Mouse (Mus musculus) adrenal gland (tissue): ENCODE data around the gene Ifng.
"Not testable (repeated sequence)": the region's sequence is repeated elsewhere in the genome, so short reads cannot be mapped to it uniquely, and the experiment has no call there.

Source experiments
- intact Hi-C: fragments of 180-260 bp; cut with DNase I; formaldehyde crosslinking; loops from one replicate; pipeline ENCODE4 v1.15.1; 2025
- long read RNA-seq, 2 experiments: library from polyadenylated mRNA; unstranded; transcript quantifications; one replicate each; pipeline ENCODE4 v2.0.0; 2020; ENCODE audit warnings: borderline replicate concordance in 1 of 2; ENCODE audit not compliant: insufficient replicate concordance in 1 of 2

The Ifng gene
- long read RNA-seq, experiment 1, result 0 reads
- long read RNA-seq, experiment 2, result 0 reads

DNA sequence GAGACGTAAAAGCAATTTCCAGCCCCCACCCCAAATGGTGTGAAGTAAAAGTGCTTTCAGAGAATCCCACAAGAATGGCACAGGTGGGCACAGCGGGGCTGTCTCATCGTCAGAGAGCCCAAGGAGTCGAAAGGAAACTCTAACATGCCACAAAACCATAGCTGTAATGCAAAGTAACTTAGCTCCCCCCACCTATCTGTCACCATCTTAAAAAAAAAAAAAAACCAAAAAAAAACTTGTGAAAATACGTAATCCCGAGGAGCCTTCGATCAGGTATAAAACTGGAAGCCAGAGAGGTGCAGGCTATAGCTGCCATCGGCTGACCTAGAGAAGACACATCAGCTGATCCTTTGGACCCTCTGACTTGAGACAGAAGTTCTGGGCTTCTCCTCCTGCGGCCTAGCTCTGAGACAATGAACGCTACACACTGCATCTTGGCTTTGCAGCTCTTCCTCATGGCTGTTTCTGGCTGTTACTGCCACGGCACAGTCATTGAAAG is at the start of gene Ifng:
Ifng (plus strand) TSS at position 305 of the 499 bp plus-strand sequence.
- intact Hi-C loops, result no loop called here

DNA sequence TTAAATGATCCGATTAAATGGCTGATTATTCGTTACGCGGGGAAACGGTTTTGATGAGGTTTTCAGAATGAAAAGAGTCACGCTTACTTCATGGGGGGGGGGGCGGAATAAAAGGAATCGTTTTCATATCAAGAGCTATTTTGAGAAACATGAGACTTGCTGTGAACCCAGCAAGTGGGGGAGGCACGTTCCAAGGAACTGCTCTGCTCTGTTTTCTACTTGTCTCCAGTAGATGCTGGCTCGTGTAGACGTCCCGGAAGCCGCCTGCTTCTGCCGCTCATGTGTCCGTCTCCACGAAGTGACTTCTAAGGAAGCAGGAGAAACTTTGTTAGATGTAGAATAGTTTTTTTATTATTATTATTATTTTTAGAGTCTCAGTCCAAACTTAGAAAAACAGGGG is 40.9 kb upstream of the Ifng start:
- intact Hi-C loops, result no loop called here

DNA sequence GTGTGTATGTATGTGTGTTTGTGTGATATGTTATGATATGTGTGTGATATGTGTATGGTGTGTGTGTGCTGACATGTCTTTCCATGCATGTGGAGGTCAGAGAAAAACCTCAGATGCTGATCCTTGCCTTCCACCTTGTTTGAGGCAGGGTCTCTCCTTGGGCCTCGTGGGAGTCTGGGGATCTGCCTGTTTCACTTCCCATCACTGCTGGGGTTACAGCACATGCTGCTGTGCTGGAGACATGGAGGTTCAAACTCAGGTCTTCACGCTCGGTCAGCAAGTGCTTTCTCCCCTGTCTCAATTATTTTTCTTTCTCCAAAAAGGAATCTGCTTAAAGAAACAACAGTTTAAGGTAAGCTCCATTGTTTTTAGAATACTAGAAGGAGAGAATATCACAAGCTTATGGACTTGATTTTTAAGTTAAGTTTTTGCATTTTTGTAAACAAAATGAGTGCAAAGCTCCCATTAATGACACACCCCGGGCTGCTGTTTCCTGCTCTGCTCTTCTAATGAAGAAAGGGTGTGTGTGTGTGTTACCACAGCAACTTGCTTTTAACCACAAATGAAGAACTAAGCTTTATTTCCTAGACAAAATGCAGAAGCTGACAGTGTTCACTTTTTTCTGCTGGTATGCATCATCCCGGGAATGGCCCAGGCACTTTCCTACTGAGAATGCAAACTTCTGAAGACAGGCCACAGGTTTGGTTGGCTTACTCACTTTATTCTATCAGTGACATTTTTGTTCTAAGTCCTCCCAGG is 34.2 kb upstream of the Ifng start:
- intact Hi-C loops, result no loop called here

DNA sequence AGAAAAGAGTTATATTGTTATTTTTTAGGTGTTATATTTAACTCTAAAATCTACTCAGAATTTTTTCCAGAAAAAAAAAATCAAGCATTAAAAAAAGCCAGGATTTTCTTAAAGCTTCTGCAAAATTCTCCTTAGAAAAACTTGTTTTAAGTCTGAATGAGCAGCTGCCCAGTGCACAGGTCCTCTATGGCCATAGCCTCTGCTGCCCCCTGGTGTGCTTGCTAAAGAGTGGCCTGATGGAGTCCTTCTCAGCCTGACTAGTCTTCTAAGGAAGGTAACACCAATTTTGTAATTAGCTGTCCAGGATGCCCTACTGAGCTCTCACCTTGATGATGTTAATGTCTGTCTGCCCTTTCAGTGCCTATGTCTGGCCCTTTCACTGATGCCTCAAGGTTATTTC is 29.5 kb upstream of the Ifng start:
- intact Hi-C loops, result no loop called here

DNA sequence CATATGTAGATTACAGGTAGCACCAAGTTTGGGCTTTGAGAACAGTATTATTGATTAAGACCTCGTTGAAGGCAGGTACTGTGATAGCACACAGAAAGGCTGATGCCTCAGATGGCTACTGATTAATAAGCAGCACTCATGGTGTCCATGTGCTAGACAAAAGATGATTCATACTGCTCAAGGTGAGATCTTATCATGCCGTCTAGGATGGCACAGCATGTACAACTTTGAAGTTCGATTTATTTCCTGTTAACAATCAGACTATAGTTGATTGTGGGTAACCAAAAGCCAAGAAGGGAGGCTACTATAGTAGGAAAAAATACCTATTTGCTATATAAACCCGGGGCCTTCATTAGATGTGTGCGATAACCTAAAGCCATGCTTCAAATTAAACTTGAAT is 28.1 kb upstream of the Ifng start:
- intact Hi-C loops, result no loop called here

DNA sequence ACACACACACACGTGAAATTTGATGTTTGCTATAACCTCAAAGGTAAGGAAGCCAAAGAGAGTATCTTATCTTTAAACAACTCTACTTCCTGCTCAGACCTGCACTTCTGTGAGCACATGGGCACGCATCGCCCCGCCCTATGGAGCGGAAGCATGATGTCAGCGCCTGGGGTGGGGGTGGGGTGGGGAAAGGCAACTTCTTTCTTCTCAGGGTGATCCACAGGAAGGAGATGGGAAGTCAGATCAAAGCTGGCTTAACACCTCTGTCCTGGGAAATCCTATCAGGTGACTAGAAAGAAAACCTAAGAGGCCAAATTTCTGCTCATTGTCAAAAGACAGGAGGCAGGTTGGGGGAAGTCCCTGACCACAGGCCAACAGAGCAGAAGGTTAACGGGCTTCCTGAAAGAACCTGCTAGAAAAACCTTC is 21.8 kb upstream of the Ifng start:
- intact Hi-C loops, result no loop called here

DNA sequence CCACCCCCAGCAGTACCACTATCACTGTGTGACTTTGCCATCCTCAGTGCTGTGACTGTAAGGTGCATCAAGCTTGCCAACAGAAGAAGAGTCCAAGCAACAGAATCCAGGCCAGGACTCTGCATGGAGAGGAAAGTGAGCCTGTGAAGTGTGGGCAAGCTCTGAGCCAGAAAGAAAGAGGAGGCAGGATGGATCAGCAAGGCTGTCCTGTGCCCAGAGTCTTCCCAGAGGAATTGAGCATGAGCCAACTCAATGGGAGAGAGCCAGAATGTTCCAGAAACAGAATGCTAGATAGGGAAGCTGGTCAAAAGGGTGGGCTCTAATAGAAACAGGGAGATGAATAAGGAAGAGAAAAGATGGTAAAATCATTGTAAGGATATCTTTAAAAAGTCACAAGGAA is 19.9 kb upstream of the Ifng start:
- intact Hi-C loops, result no loop called here

DNA sequence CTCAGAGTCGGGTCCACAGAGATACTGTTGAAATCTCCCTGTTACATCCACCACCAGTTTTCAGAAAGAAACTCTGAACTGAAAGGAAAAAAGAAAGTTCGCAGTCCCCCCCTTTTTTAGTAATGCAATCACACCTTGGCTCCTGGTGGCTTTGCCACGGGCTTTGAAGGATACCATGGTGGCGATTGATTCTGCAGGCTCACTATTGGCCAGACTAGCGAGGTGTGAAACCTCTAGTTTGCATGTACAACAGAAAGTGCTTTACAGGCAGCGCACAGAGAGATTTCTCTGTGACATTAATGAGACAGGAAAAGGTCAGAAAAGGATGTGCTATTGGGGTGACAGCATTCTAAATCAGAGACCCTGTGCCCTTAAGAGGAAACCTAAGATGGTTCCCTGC is 5.3 kb upstream of the Ifng start:
- intact Hi-C loops, result no loop called here

DNA sequence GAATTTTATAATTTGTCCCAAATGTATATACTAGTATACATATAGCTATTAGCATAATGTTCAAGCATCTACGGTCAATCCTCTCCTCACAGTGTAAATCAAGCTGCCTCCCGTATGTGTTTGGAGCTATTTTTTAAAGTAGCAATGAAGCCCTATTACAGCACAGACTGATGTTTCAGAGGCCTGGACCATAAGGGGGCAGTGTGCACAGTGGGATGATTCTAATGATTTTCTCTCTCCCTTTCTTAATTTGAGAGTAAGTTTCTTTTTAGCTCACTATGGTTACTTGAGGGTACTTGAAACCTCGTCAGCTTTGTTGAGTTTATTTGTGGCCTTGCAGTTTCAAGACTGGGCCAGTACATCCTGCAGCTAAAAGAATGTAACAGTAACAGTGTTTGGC is 1.1 kb downstream of the Ifng start:
- intact Hi-C loops, result no loop called here

DNA sequence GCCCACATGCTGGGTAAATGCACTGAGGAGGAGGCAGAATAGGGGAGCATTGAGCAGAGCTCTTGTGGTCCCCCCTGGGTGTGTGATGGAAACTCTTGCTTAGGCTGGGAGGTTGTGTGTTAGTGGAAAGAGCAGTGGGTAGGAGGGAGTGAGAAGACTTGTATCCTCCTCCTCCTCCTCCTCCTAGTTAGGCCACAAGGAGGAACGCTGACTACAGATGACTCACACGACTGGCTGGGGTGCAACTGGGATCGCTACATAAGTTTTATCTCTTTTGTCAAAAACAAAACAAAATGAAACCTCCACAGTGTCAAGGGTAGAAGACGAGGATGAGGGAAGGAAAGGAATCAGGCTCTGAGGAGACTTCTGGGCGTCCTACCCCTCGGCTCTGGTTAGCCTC is 2.2 kb downstream of the Ifng start:
- intact Hi-C loops, result no loop called here

DNA sequence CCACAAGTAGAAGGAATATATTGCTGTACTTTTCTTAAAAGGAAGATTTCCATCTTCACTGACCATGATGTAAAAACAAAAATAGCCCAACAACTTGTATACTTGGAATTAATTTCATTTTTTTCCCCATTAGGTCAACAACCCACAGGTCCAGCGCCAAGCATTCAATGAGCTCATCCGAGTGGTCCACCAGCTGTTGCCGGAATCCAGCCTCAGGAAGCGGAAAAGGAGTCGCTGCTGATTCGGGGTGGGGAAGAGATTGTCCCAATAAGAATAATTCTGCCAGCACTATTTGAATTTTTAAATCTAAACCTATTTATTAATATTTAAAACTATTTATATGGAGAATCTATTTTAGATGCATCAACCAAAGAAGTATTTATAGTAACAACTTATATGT is 4.2 kb downstream of the Ifng start:
- intact Hi-C loops, result no loop called here

DNA sequence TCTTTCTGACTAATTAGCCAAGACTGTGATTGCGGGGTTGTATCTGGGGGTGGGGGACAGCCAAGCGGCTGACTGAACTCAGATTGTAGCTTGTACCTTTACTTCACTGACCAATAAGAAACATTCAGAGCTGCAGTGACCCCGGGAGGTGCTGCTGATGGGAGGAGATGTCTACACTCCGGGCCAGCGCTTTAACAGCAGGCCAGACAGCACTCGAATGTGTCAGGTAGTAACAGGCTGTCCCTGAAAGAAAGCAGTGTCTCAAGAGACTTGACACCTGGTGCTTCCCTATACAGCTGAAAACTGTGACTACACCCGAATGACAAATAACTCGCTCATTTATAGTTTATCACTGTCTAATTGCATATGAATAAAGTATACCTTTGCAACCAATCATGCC is 4.7 kb downstream of the Ifng start:
- intact Hi-C loops, result no loop called here

DNA sequence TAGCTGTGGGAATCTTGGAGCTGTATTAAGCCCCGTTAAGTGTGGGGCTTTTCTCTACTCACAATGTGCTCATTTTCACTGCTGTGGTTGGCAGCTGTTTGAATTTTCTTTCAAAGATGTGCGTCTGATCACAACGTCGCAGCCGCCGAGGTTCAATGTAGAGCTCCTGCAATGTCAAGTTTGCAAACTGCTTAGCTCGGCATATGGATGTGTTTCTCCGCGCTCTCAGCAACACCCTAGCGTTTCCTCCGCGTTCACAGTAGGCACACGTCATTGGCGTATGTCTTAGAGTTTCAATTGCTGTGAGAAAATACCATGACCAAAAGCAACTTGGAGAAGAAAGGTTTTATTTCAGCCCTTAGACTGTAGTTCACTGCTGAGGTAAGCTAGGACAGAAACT is 5.1 kb downstream of the Ifng start:
- intact Hi-C loops, result no loop called here

DNA sequence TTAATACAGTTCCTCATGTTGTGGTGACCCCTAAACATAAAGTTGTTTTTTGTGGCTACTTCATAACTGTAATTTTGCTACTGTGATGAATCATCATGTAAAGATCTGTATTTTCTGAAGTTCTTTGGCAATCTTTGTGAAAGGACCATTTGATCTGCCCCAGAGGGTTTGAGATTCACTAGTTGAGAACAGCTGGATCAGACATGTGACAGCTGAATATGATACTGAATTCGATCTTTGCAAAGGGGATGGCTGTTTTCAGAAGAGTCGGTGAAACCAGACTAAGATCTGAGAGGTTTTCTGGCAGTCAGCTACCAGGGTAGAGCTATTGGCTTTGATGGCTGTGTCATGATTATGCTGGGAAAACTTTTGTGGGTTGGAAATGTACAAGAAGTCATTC is 10.9 kb downstream of the Ifng start:
- intact Hi-C loops, result no loop called here

DNA sequence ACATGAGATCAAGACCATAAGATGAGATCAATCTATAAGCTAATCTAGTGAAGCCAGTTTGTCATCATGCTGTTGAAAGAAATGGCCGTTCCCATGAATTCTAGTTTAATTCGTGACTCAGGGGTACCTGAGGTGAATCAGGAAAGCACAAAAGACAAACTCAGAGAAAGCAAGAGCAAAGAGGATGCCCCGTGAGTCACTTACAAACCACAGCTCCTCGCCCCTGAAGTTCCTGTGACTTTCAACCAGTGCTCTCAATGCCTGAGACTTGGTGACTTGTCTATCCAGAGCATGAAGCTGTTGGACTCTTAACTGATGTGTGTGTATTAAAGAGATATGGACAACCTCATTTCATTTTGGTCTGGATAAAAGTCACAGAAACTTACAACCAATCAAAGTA is 17.9 kb downstream of the Ifng start:
- intact Hi-C loops, result no loop called here

DNA sequence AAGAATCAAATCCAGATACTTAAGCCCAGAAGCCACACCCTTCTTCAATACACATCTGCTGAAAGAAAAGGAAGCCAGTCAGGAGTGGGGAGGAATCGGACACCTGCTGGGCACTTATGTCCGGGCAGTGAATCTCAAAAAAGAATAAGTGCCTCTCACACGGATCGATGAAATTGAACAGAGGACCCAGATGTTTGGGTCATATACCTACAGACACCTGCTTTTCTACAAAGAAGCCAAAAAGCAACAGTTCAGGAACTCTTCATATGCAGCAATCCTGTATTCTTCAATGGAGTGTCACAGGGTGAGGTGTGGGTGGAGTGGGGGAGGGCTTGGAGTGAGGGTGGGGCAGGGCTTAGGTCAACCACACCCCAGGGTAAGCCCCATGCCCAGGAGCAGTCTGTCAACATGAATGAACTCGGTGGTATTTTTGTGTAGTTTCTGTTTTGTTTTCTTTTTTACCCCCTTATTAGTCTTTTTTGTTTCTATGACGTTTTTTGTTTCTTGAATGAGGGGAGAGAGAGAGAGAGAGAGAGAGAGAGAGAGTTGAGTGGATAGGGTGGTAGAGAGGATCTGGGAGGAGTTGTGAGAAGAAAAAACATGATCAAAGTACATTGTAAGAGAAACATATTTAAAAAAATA is 20.4 kb downstream of the Ifng start:
- intact Hi-C loops, result no loop called here

DNA sequence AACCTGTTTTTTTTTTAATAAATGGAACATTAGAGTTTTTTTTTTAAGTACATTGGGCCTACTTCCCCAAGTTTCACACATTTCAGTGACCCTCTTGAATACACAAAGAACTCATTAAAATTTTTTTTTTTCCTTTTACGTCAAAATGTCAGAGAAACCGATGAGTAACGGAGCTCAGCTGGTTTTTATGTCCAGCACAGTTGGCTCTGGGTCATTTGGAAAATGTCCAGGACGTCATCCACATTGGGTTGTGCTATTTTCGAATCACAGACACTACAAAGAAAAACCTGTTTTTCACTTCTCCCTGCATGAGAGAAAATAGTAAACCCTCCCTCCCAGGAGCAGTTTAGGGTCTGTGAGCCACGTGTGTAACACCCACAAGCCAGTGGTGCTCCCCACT is 25.6 kb downstream of the Ifng start:
- intact Hi-C loops, result no loop called here

DNA sequence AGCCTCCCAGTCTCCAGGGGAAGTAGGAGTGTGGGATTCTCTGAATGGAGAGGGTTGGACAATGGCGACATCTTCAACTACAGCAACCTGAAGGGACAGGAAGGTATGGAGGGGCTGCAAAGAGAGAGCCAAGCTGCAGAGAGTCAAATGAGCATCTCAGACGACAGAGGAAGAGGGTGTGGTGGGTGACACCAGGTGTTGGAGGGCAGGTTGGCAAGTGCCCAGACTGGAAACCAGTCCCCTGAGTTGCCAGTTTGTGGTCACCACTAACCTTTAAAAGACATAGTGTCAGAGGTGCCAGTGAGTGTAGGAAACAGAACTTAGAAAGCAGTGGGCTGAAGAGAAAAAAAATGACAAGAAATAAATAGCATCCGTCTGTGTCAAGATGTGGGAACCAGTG is 28.2 kb downstream of the Ifng start:
- intact Hi-C loops, result no loop called here

DNA sequence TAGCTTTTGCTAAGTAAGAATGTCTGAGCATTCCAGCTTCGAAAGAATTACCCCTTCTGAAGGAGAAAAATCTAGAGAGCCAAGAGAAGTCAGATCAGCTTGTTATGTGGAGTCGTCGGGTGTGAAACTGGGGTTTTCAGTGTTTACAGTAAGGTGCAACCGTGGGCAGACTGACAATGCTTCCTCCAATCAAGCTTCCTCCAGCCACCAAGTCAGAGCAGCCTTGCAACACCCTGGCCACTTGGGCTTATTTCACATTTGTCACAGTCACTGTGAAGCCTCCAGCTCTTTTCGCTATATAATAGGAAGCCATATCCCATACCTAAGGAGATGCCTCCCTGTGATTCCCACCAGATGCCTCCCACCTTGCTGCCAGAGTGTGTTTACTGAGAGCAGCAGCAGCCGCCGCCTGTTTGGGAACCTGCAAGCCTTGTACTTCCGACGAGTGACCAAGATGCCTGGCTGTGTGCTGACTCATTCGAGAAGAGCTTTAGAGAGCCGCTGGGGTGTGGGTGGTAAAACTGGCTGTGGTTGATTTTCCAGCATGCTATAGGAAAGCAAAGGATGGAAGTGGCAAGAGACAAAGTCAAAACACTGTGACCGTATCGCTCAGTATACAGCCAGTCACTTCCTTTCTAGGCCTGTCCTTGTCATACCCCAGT is 29.6 kb downstream of the Ifng start:
- intact Hi-C loops, result no loop called here

DNA sequence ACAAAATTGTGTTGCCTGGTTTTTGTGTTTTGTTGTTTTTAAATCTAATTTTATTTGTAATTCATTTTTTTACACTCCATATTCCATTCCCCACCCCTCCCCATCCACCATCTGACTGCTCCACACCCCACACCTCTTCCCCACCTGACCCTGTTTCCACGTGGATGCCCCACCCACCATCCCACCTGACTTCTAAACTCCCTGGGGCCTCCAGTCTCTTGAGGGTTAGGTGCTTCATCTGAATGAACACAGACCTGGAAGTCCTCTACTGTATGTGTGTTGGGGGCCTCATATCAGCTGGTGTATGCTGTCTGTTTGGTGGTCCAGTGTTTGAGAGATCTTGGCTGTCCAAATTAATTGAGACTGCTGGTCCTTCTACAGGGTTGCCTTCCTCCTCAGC is 32.0 kb downstream of the Ifng start:
- intact Hi-C loops, result not testable (repeated sequence)

DNA sequence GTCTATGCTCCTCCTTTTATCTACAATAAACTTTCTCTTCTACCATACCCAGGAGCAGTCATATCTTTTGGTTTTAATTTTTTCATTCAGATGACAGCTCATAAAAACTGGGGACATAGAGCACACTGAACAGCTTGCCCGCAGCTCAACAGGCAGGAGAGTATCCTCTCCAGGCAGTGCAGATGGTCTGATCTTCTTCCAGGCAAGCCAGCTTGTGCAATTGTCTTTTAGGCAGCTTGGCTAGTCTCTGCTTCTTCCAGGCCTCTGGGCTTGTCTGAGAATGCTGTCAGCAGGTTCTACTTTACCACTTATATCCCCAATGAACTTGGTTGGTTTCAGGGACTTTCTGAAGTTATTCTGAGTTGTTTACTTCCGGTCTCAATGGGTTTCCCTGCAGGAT is 35.9 kb downstream of the Ifng start:
- intact Hi-C loops, result no loop called here

DNA sequence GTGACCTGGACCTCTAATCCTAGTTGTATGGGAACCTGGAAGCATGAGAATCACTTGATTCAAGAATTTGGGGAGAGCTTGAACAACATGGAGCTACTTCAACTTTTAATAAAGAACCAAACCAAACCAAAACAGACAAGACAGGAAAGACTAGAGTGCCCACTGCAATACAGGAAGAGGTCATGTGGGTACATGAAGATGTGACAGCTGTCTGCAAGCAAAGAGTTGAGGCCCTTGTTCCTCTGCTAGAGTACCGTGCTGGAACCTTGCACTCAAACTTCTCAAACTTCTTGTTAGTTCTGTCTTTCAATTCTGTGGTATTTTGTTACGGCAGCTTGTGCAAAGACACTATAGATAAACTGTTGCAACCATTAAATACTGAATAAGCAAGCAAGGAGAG is 36.5 kb downstream of the Ifng start:
- intact Hi-C loops, result no loop called here

DNA sequence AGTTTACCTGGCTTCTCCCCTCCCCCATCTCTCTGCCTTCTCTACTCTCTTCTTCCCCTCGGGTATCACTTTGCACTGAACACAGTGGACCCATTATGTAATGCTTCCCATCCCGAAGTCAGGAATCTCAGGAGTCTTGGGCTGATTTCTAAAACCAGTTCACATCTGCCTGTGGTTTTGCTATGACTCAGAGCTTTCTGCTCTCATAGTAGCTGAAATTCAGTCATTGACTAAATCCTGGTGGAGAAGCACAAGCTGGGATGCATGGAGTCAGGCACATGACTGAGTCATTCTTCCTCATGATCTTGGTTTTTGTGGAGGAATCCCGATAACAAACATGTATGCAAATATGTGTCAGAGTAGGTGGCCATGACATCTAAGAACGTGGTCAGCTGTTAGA is 38.4 kb downstream of the Ifng start:
- intact Hi-C loops, result no loop called here
